Mouse (Mus musculus) neural tube, embryonic 14.5 days (tissue): Measurements from ENCODE around the gene Slc34a1. TPM values are rescaled to one million over a fixed set of nuclear protein-coding genes. Genes with fewer than 3 reads are reported as not detected.
A peak's percentile ranks its signal among the peaks of the same experiment; 100 is the strongest.

Experiments
- ATAC-seq: fragments of 200-750 bp; cut with Nextera tagmentation; 2 replicates; pipeline ENCODE4 v1.8.0; 2017; ENCODE audit warnings: low read depth, mild to moderate bottlenecking, moderate TSS enrichment, moderate library complexity
- H3K27ac ChIP-seq: fragments of 300-500 bp; sonication (generic); 2 replicates; pipeline ENCODE4 v1.5.1; 2014; ENCODE audit warnings: low read depth, mild to moderate bottlenecking, control low read depth, low read length, moderate library complexity, mixed read lengths
- H3K27me3 ChIP-seq: fragments of 300-500 bp; sonication (generic); 2 replicates; pipeline ENCODE4 v1.6.1; 2014; ENCODE audit warnings: low read length; ENCODE audit not compliant: control insufficient read depth, insufficient read depth
- H3K36me3 ChIP-seq: fragments of 300-500 bp; sonication (generic); 2 replicates; pipeline ENCODE4 v1.6.1; 2014; ENCODE audit warnings: low read length, mixed read lengths; ENCODE audit not compliant: control insufficient read depth, insufficient read depth
- H3K4me1 ChIP-seq: fragments of 300-500 bp; sonication (generic); 2 replicates; pipeline ENCODE4 v1.6.1; 2014; ENCODE audit warnings: low read length; ENCODE audit not compliant: control insufficient read depth, insufficient read depth
- H3K4me2 ChIP-seq: fragments of 300-500 bp; sonication (generic); 2 replicates; pipeline ENCODE4 v1.6.1; 2014; ENCODE audit warnings: mild to moderate bottlenecking, low read depth, low read length, control low read depth
- H3K4me3 ChIP-seq: fragments of 300-500 bp; sonication (generic); 2 replicates; pipeline ENCODE4 v1.5.1; 2014; ENCODE audit warnings: low read depth, low read length, control low read depth, mixed read lengths
- H3K9ac ChIP-seq: fragments of 300-500 bp; sonication (generic); replicated peaks from 2 replicates; pipeline ENCODE4 v1.6.1; 2014; ENCODE audit warnings: low read depth, mild to moderate bottlenecking, control low read depth, low read length, mixed read lengths
- H3K9me3 ChIP-seq: fragments of 300-500 bp; sonication (generic); 2 replicates; pipeline ENCODE4 v1.6.1; 2016; ENCODE audit warnings: low read length; ENCODE audit not compliant: control insufficient read depth
- WGBS: fragments of 180-500 bp; shearing (Covaris S2); extraction: QIAGEN DNeasy Blood & Tissue Kit; methylation state at CpG from one replicate; pipeline ENCODE4 v1.1.7; 2014; 5-methylcytosine and 5-hydroxymethylcytosine counted together
- polyA plus RNA-seq: library from polyadenylated mRNA; unstranded; fragments of >200 nt; fragmentation: Nextera tagmentation; extraction: Ambion mirVana; gene quantifications from 2 replicates; pipeline ENCODE4 v1.2.1, GENCODE M21; 2014

Slc34a1 gene
- polyA plus RNA-seq = 0.19 and 0.32 TPM in 2 replicates

- Histone ChIP-seq H3K36me3 (no peaks in the 10 kb centered on the region), H3K4me1 (no peaks in the 10 kb centered on the region), H3K4me2 (no peak within 1 kb of the TSS), H3K4me3 (no peak within 1 kb of the TSS), H3K9ac (no peak within 1 kb of the TSS), H3K27me3 (no peaks in the 10 kb centered on the region), H3K27ac (no peak within 1 kb of the TSS), H3K9me3 (no peaks in the 10 kb centered on the region)
- no peak for ATAC-seq
- WGBS = 96% methylated on average over 1 of the region's 1 CpGs
Measured at GRCm38 (mm10) chr13:55398088-55398487, at the start of gene Slc34a1. Gene Slc34a1, plus strand, starts transcription at chr13:55398187.

GRCm38 (mm10) chr13:55361145-55361544 is 36.8 kb upstream of the Slc34a1 start:
- Histone ChIP-seq H3K9ac (no peak overlapping the region), H3K27ac (no peak overlapping the region), H3K9me3 (no peaks in the 10 kb centered on the region), H3K36me3 (peaks cover 11% of the 10 kb centered on the region; the same call in 1 of the 2 replicates), H3K4me1 (peaks cover 11% of the 10 kb centered on the region), H3K4me3 (peak overlapping the region; percentile 88; the same call in 1 of the 2 replicates), H3K27me3 (no peaks in the 10 kb centered on the region), H3K4me2 (peak overlapping the region; percentile 90)
- ATAC-seq = no peak

DNA sequence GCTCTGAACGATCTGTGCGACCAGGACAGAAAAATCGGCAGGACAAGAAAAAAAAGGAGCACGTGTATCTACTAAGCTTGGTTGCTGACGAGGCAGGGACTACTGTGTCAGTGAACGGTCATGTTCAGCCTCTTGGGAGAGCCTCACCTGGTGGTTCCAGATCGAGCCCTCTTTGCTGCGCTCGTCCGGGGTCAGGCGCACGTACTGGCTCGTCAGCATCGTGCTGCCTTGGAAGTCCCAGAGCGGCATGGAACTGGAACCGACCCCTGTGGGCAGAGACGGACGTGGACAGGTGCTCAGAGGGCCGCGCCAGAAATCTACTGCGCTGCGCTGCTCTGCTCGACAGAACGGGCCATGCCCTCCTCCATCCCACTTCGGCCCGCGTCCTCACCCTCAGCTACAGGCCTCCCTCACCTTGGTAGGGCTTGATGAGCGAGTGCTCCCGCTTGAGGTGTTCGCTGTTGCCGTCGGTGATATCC is 36.0 kb upstream of the Slc34a1 start:
- Histone ChIP-seq H3K9me3 (no peaks in the 10 kb centered on the region), H3K27ac (peak overlapping the region; percentile 82), H3K4me2 (peak overlapping the region; percentile 90), H3K27me3 (no peaks in the 10 kb centered on the region), H3K36me3 (peaks cover 11% of the 10 kb centered on the region; the same call in 1 of the 2 replicates), H3K9ac (peak overlapping the region; percentile 88), H3K4me1 (peaks cover 11% of the 10 kb centered on the region), H3K4me3 (peak overlapping the region; percentile 88)
- WGBS = under 1% methylated on average over 32 of the region's 32 CpGs
- ATAC-seq = peak; percentile 63

GRCm38 (mm10) chr13:55362453-55363060 is 35.4 kb upstream of the Slc34a1 start, which contains the start of gene Lman2:
Gene Lman2, minus strand, starts transcription at chr13:55362783.
- peak within 1 kb of the TSS; percentile 88 for H3K4me3 ChIP-seq
- ATAC-seq = peak; percentile 99
- H3K9me3 ChIP-seq = no peaks in the 10 kb centered on the region
- H3K9ac ChIP-seq = peak within 1 kb of the TSS; percentile 88
- peak within 1 kb of the TSS; percentile 90 for H3K4me2 ChIP-seq
- H3K36me3 ChIP-seq = peaks cover 11% of the 10 kb centered on the region; the same call in 1 of the 2 replicates
- under 1% methylated on average over 34 of the region's 35 CpGs for WGBS
- peaks cover 11% of the 10 kb centered on the region for H3K4me1 ChIP-seq
- H3K27ac ChIP-seq = peak within 1 kb of the TSS; percentile 82
- no peaks in the 10 kb centered on the region for H3K27me3 ChIP-seq

DNA sequence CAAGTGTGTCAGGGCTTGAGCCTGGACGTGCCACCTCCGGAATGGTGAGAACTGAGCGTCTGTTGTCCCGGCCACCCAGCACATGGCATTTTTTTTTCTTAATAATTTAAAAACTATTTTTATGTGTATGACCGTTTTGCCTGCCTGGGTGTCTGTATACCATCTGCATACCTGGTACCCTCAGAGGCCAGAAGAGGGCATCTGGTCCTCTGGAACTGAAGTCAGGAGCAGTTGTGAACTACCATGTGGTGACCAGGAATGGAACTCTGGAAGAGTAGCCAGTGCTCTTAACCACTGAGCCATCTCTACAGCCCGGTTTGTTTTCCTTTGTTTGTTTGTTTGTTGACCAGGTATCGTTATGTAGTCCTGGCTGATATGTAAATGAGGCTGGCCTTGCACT is 29.6 kb upstream of the Slc34a1 start:
- no peak overlapping the region for H3K9ac ChIP-seq
- no peak overlapping the region for H3K27ac ChIP-seq
- H3K4me1 ChIP-seq = no peaks in the 10 kb centered on the region
- WGBS = 81% methylated on average over 7 of the region's 7 CpGs
- H3K36me3 ChIP-seq = no peaks in the 10 kb centered on the region
- no peak for ATAC-seq
- H3K27me3 ChIP-seq = no peaks in the 10 kb centered on the region
- no peak overlapping the region for H3K4me3 ChIP-seq
- no peak overlapping the region for H3K4me2 ChIP-seq
- H3K9me3 ChIP-seq = no peaks in the 10 kb centered on the region

GRCm38 (mm10) chr13:55369531-55370114 is 28.4 kb upstream of the Slc34a1 start, which contains the start of gene Rgs14:
Gene Rgs14, plus strand, starts transcription at chr13:55369732.
- H3K4me1 ChIP-seq = no peaks in the 10 kb centered on the region
- 63% methylated on average over 13 of the region's 13 CpGs for WGBS
- H3K27ac ChIP-seq = no peak within 1 kb of the TSS
- no peak within 1 kb of the TSS for H3K4me2 ChIP-seq
- no peak within 1 kb of the TSS for H3K4me3 ChIP-seq
- H3K9ac ChIP-seq = no peak within 1 kb of the TSS
- no peak for ATAC-seq
- no peaks in the 10 kb centered on the region for H3K9me3 ChIP-seq
- H3K36me3 ChIP-seq = no peaks in the 10 kb centered on the region
- no peaks in the 10 kb centered on the region for H3K27me3 ChIP-seq

GRCm38 (mm10) chr13:55370234-55370633 is 27.8 kb upstream of the Slc34a1 start:
- Histone ChIP-seq H3K9ac (no peak overlapping the region), H3K36me3 (no peaks in the 10 kb centered on the region), H3K9me3 (no peaks in the 10 kb centered on the region), H3K27ac (no peak overlapping the region), H3K4me2 (no peak overlapping the region), H3K4me3 (no peak overlapping the region), H3K27me3 (no peaks in the 10 kb centered on the region), H3K4me1 (no peaks in the 10 kb centered on the region)
- no peak for ATAC-seq
- WGBS = 72% methylated on average over 3 of the region's 3 CpGs

DNA sequence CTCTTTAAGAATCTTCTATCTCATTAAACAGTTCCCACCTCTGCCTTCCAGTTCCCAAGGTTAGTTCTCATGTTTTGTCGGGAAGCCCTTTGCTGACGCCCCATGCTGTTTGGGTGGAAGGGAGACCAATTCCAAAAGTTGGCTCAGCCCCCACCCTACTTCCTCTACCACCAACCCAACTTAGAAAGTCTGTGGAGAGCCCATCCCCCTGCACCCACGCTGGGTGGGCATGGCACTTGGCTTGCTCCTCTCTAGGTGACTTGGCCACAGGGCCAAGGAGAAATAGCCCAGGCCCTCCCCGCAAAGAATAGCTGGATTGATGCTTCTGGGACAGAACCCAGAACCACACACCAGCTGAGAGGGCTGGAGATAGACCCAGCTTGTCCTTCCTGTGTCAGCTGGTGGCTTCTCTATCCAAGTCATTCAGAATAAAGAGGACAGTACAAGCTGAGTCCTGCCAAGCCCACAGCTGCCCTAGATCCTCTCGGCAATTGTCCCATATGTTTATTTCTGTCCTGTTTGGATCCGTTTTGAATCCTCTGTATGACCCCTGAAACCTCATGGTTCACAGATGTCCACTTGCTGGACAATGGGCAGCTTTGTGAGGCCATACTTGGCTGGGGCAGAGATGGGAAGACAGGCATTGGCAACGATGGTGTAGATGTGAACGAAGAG is 26.8 kb upstream of the Slc34a1 start:
- WGBS = 76% methylated on average over 8 of the region's 8 CpGs
- Histone ChIP-seq H3K36me3 (no peaks in the 10 kb centered on the region), H3K27me3 (no peaks in the 10 kb centered on the region), H3K4me1 (no peaks in the 10 kb centered on the region), H3K4me2 (no peak overlapping the region), H3K4me3 (no peak overlapping the region), H3K9ac (no peak overlapping the region), H3K27ac (no peak overlapping the region), H3K9me3 (no peaks in the 10 kb centered on the region)
- ATAC-seq = no peak

- Histone ChIP-seq H3K4me3 (no peak overlapping the region), H3K9me3 (no peaks in the 10 kb centered on the region), H3K27ac (no peak overlapping the region), H3K36me3 (no peaks in the 10 kb centered on the region), H3K27me3 (no peaks in the 10 kb centered on the region), H3K4me1 (no peaks in the 10 kb centered on the region), H3K4me2 (no peak overlapping the region), H3K9ac (no peak overlapping the region)
- WGBS = 64% methylated on average over 5 of the region's 5 CpGs
- no peak for ATAC-seq
Measured at GRCm38 (mm10) chr13:55371740-55372139, 26.2 kb upstream of the Slc34a1 start.
